Mouse (Mus musculus) intestine, embryonic 15.5 days (tissue): Measurements from ENCODE around the gene Fitm2. TPM values are rescaled to one million over a fixed set of nuclear protein-coding genes. Genes with fewer than 3 reads are reported as not detected.

Experiments used
- ATAC-seq: fragments of 200-750 bp; cut with Nextera tagmentation; 2 replicates; pipeline ENCODE4 v1.8.0; 2017; ENCODE audit warnings: moderate TSS enrichment, moderate library complexity
- H3K27ac ChIP-seq: fragments of 300-500 bp; sonication (generic); 2 replicates; pipeline ENCODE4 v1.5.1; 2015; ENCODE audit warnings: mild to moderate bottlenecking, inconsistent platforms
- H3K27me3 ChIP-seq: fragments of 300-500 bp; sonication (generic); replicated peaks from 2 replicates; pipeline ENCODE4 v1.6.1; 2015; ENCODE audit warnings: inconsistent platforms
- H3K36me3 ChIP-seq: fragments of 300-500 bp; sonication (generic); 2 replicates; pipeline ENCODE4 v1.6.1; 2015; ENCODE audit warnings: inconsistent platforms
- H3K4me1 ChIP-seq: fragments of 300-500 bp; sonication (generic); replicated peaks from 2 replicates; pipeline ENCODE4 v1.6.1; 2015; ENCODE audit warnings: inconsistent platforms
- H3K4me2 ChIP-seq: fragments of 300-500 bp; sonication (generic); replicated peaks from 2 replicates; pipeline ENCODE4 v1.6.1; 2015; ENCODE audit warnings: mild to moderate bottlenecking, inconsistent platforms
- H3K4me3 ChIP-seq: fragments of 300-500 bp; sonication (generic); replicated peaks from 2 replicates; pipeline ENCODE4 v1.5.1; 2015; ENCODE audit warnings: inconsistent platforms
- H3K9ac ChIP-seq: fragments of 300-500 bp; sonication (generic); 2 replicates; pipeline ENCODE4 v1.6.1; 2015; ENCODE audit warnings: inconsistent platforms
- H3K9me3 ChIP-seq: fragments of 300-500 bp; sonication (generic); 2 replicates; pipeline ENCODE4 v1.6.1; 2016; ENCODE audit warnings: inconsistent platforms
- WGBS: fragments of 180-500 bp; shearing (Covaris S2); methylation state at CpG from one replicate; pipeline ENCODE4 v1.1.7; 2015; 5-methylcytosine and 5-hydroxymethylcytosine counted together
- polyA plus RNA-seq: library from polyadenylated mRNA; unstranded; fragments of >200 nt; fragmentation: Nextera tagmentation; extraction: Ambion mirVana; gene quantifications from 2 replicates; pipeline ENCODE4 v1.2.1, GENCODE M21; 2015

The Fitm2 gene
- polyA plus RNA-seq: 10.4 and 10.8 TPM in 2 replicates

GRCm38 (mm10) chr2:163472466-163472851 is at the start of gene Fitm2:
Gene Fitm2 (minus strand): TSS chr2:163472629.
- Histone ChIP-seq H3K9me3 (no peaks in the 10 kb centered on the region), H3K27ac (peak within 1 kb of the TSS; percentile 66), H3K4me1 (peaks cover 7% of the 10 kb centered on the region), H3K27me3 (no peaks in the 10 kb centered on the region), H3K4me3 (peak within 1 kb of the TSS; percentile 94), H3K9ac (peak within 1 kb of the TSS; percentile 88), H3K36me3 (peaks cover 13% of the 10 kb centered on the region), H3K4me2 (peak within 1 kb of the TSS; percentile 81)
- ATAC-seq: peak; percentile 97
- WGBS: under 1% methylated on average over 30 of the region's 30 CpGs

- peak; percentile 90 for ATAC-seq
- H3K9ac ChIP-seq: peak within 1 kb of the TSS; percentile 41
Observed at GRCm38 (mm10) chr2:163506300-163507004, 34.0 kb upstream of the Fitm2 start, which contains the start of gene Hnf4a. Gene Hnf4a (plus strand): TSS chr2:163506808.

GRCm38 (mm10) chr2:163503191-163503590 is 30.8 kb upstream of the Fitm2 start:
- no peaks in the 10 kb centered on the region for H3K36me3 ChIP-seq
- peak; percentile 19 for ATAC-seq
- H3K4me1 ChIP-seq: peaks cover 8% of the 10 kb centered on the region; the same call in 1 of the 2 replicates
- 53% methylated on average over 7 of the region's 7 CpGs for WGBS
- H3K4me3 ChIP-seq: no peak overlapping the region
- H3K27ac ChIP-seq: peak overlapping the region; percentile 66
- peak overlapping the region; percentile 19 for H3K4me2 ChIP-seq
- no peak overlapping the region for H3K9ac ChIP-seq
- no peaks in the 10 kb centered on the region for H3K27me3 ChIP-seq
- H3K9me3 ChIP-seq: no peaks in the 10 kb centered on the region

More at GRCm38 (mm10) chr2:163506300-163507004, 34.0 kb upstream of the Fitm2 start, which contains the start of gene Hnf4a:
- H3K4me2 ChIP-seq: peak within 1 kb of the TSS; percentile 43
- H3K36me3 ChIP-seq: no peaks in the 10 kb centered on the region
- H3K4me3 ChIP-seq: peak within 1 kb of the TSS; percentile 43
- peak within 1 kb of the TSS; percentile 77 for H3K27ac ChIP-seq
- 55% methylated on average over 10 of the region's 10 CpGs for WGBS
- no peaks in the 10 kb centered on the region for H3K27me3 ChIP-seq
- no peaks in the 10 kb centered on the region for H3K9me3 ChIP-seq
- H3K4me1 ChIP-seq: peaks cover 10% of the 10 kb centered on the region

- H3K4me2 ChIP-seq: no peak overlapping the region
- H3K9me3 ChIP-seq: no peaks in the 10 kb centered on the region
- no peaks in the 10 kb centered on the region for H3K36me3 ChIP-seq
- peaks cover 8% of the 10 kb centered on the region; the same call in 1 of the 2 replicates for H3K4me1 ChIP-seq
- no peak overlapping the region for H3K4me3 ChIP-seq
- 73% methylated on average over 2 of the region's 2 CpGs for WGBS
- H3K9ac ChIP-seq: no peak overlapping the region
- no peak overlapping the region for H3K27ac ChIP-seq
- ATAC-seq: no peak
- H3K27me3 ChIP-seq: no peaks in the 10 kb centered on the region
Observed at GRCm38 (mm10) chr2:163502219-163502618, 29.8 kb upstream of the Fitm2 start.

- no peak for ATAC-seq
- no peak overlapping the region for H3K4me3 ChIP-seq
- H3K27ac ChIP-seq: no peak overlapping the region
- H3K4me2 ChIP-seq: no peak overlapping the region
- H3K36me3 ChIP-seq: no peaks in the 10 kb centered on the region
- no peaks in the 10 kb centered on the region for H3K27me3 ChIP-seq
- H3K9me3 ChIP-seq: no peaks in the 10 kb centered on the region
- 40% methylated on average over 6 of the region's 6 CpGs for WGBS
- no peak overlapping the region for H3K9ac ChIP-seq
- peaks cover 8% of the 10 kb centered on the region; the same call in 1 of the 2 replicates for H3K4me1 ChIP-seq
Observed at GRCm38 (mm10) chr2:163494456-163494855, 22.0 kb upstream of the Fitm2 start.

- ATAC-seq: 0 out of 2 replicates have a peak, but pooled peaks have one; percentile 32
Observed at GRCm38 (mm10) chr2:163493976-163494375, 21.5 kb upstream of the Fitm2 start.

GRCm38 (mm10) chr2:163493031-163493430 is 20.6 kb upstream of the Fitm2 start:
- no peak overlapping the region; the same call in 1 of the 2 replicates for H3K9ac ChIP-seq
- H3K4me2 ChIP-seq: no peak overlapping the region
- H3K36me3 ChIP-seq: no peaks in the 10 kb centered on the region
- 46% methylated on average over 5 of the region's 5 CpGs for WGBS
- H3K27ac ChIP-seq: no peak overlapping the region
- no peaks in the 10 kb centered on the region for H3K27me3 ChIP-seq
- no peaks in the 10 kb centered on the region for H3K9me3 ChIP-seq
- ATAC-seq: no peak
- no peak overlapping the region for H3K4me3 ChIP-seq
- peaks cover 8% of the 10 kb centered on the region; the same call in 1 of the 2 replicates for H3K4me1 ChIP-seq

More at GRCm38 (mm10) chr2:163493976-163494375, 21.5 kb upstream of the Fitm2 start:
- H3K9ac ChIP-seq: no peak overlapping the region
- WGBS: 10% methylated on average over 5 of the region's 5 CpGs
- no peaks in the 10 kb centered on the region for H3K9me3 ChIP-seq
- H3K4me1 ChIP-seq: peaks cover 8% of the 10 kb centered on the region; the same call in 1 of the 2 replicates
- no peaks in the 10 kb centered on the region for H3K36me3 ChIP-seq
- no peak overlapping the region for H3K27ac ChIP-seq
- H3K4me2 ChIP-seq: 0 out of 2 replicates have a peak overlapping the region, but pooled peaks have one; percentile 2
- H3K4me3 ChIP-seq: no peak overlapping the region
- no peaks in the 10 kb centered on the region for H3K27me3 ChIP-seq

GRCm38 (mm10) chr2:163492018-163492417 is 19.6 kb upstream of the Fitm2 start, which contains the start of gene R3hdml:
Gene R3hdml (plus strand): TSS chr2:163492318.
- Histone ChIP-seq H3K9ac (no peak within 1 kb of the TSS; the same call in 1 of the 2 replicates), H3K4me1 (peaks cover 8% of the 10 kb centered on the region; the same call in 1 of the 2 replicates), H3K36me3 (no peaks in the 10 kb centered on the region), H3K27ac (no peak within 1 kb of the TSS), H3K9me3 (no peaks in the 10 kb centered on the region), H3K4me2 (no peak within 1 kb of the TSS), H3K27me3 (no peaks in the 10 kb centered on the region), H3K4me3 (no peak within 1 kb of the TSS)
- WGBS: 80% methylated on average over 5 of the region's 5 CpGs
- ATAC-seq: no peak

GRCm38 (mm10) chr2:163491351-163491750 is 18.9 kb upstream of the Fitm2 start:
- 51% methylated on average over 7 of the region's 7 CpGs for WGBS
- H3K27me3 ChIP-seq: no peaks in the 10 kb centered on the region
- H3K27ac ChIP-seq: no peak overlapping the region
- H3K4me1 ChIP-seq: peaks cover 8% of the 10 kb centered on the region; the same call in 1 of the 2 replicates
- H3K9me3 ChIP-seq: no peaks in the 10 kb centered on the region
- no peak for ATAC-seq
- H3K9ac ChIP-seq: no peak overlapping the region
- H3K36me3 ChIP-seq: no peaks in the 10 kb centered on the region
- H3K4me2 ChIP-seq: no peak overlapping the region
- H3K4me3 ChIP-seq: no peak overlapping the region

- H3K4me1 ChIP-seq: peaks cover 8% of the 10 kb centered on the region; the same call in 1 of the 2 replicates
- 88% methylated on average over 17 of the region's 17 CpGs for WGBS
Observed at GRCm38 (mm10) chr2:163490656-163491055, 18.2 kb upstream of the Fitm2 start.

GRCm38 (mm10) chr2:163489725-163490291 is 17.4 kb upstream of the Fitm2 start:
- no peak overlapping the region for H3K27ac ChIP-seq
- 64% methylated on average over 5 of the region's 5 CpGs for WGBS
- no peak overlapping the region for H3K4me2 ChIP-seq
- peaks cover 8% of the 10 kb centered on the region; the same call in 1 of the 2 replicates for H3K4me1 ChIP-seq
- no peaks in the 10 kb centered on the region for H3K9me3 ChIP-seq
- no peak overlapping the region for H3K9ac ChIP-seq
- no peaks in the 10 kb centered on the region for H3K36me3 ChIP-seq
- ATAC-seq: no peak
- H3K4me3 ChIP-seq: no peak overlapping the region
- no peaks in the 10 kb centered on the region for H3K27me3 ChIP-seq

More at GRCm38 (mm10) chr2:163490656-163491055, 18.2 kb upstream of the Fitm2 start:
- Histone ChIP-seq H3K9me3 (no peaks in the 10 kb centered on the region), H3K27ac (no peak overlapping the region), H3K4me3 (no peak overlapping the region), H3K4me2 (no peak overlapping the region), H3K36me3 (no peaks in the 10 kb centered on the region), H3K9ac (no peak overlapping the region), H3K27me3 (no peaks in the 10 kb centered on the region)
- no peak for ATAC-seq

- Histone ChIP-seq H3K4me3 (no peak overlapping the region), H3K36me3 (no peaks in the 10 kb centered on the region), H3K4me1 (no peaks in the 10 kb centered on the region), H3K4me2 (no peak overlapping the region), H3K9me3 (no peaks in the 10 kb centered on the region), H3K9ac (no peak overlapping the region), H3K27me3 (no peaks in the 10 kb centered on the region), H3K27ac (no peak overlapping the region)
- no peak for ATAC-seq
- 79% methylated on average over 3 of the region's 3 CpGs for WGBS
Observed at GRCm38 (mm10) chr2:163487360-163487759, 14.9 kb upstream of the Fitm2 start.
